Mouse (Mus musculus) forebrain, embryonic 15.5 days (tissue): ENCODE results near the gene Iqcf3. TPM values are rescaled to one million over a fixed set of nuclear protein-coding genes. Genes with fewer than 3 reads are reported as not detected.

ENCODE experiments used
- ATAC-seq: fragments of 200-750 bp; cut with Nextera tagmentation; replicated peaks from 2 replicates; pipeline ENCODE4 v1.8.0; 2017; ENCODE audit warnings: mild to moderate bottlenecking, moderate TSS enrichment, moderate library complexity
- H3K27ac ChIP-seq: fragments of 300-500 bp; sonication (generic); replicated peaks from 2 replicates; pipeline ENCODE4 v1.5.1; 2015; ENCODE audit warnings: mild to moderate bottlenecking, inconsistent platforms
- H3K27me3 ChIP-seq: fragments of 300-500 bp; sonication (generic); 2 replicates; pipeline ENCODE4 v1.6.1; 2015; ENCODE audit warnings: inconsistent platforms
- H3K36me3 ChIP-seq: fragments of 300-500 bp; sonication (generic); 2 replicates; pipeline ENCODE4 v1.6.1; 2015; ENCODE audit warnings: mild to moderate bottlenecking, inconsistent platforms
- H3K4me1 ChIP-seq: fragments of 300-500 bp; sonication (generic); 2 replicates; pipeline ENCODE4 v1.6.1; 2015; ENCODE audit warnings: inconsistent platforms
- H3K4me2 ChIP-seq: fragments of 300-500 bp; sonication (generic); replicated peaks from 2 replicates; pipeline ENCODE4 v1.6.1; 2015; ENCODE audit warnings: mild to moderate bottlenecking, inconsistent platforms
- H3K4me3 ChIP-seq: fragments of 300-500 bp; sonication (generic); 2 replicates; pipeline ENCODE4 v1.5.1; 2015; ENCODE audit warnings: mild to moderate bottlenecking, inconsistent platforms
- H3K9ac ChIP-seq: fragments of 300-500 bp; sonication (generic); replicated peaks from 2 replicates; pipeline ENCODE4 v1.6.1; 2015; ENCODE audit warnings: mild to moderate bottlenecking, inconsistent platforms
- H3K9me3 ChIP-seq: fragments of 300-500 bp; sonication (generic); 2 replicates; pipeline ENCODE4 v1.6.1; 2016; ENCODE audit warnings: inconsistent platforms
- WGBS: fragments of 180-500 bp; shearing (Covaris S2); methylation state at CpG from one replicate; pipeline ENCODE4 v1.1.7; 2015; ENCODE audit warnings: mixed read lengths; 5-methylcytosine and 5-hydroxymethylcytosine counted together
- polyA plus RNA-seq: library from polyadenylated mRNA; unstranded; fragments of >200 nt; fragmentation: Nextera tagmentation; extraction: Ambion mirVana; gene quantifications from 2 replicates; pipeline ENCODE4 v1.2.1, GENCODE M21; 2015

Gene Iqcf3
- polyA plus RNA-seq, 1 experiment from 2014 or later: not detected

DNA sequence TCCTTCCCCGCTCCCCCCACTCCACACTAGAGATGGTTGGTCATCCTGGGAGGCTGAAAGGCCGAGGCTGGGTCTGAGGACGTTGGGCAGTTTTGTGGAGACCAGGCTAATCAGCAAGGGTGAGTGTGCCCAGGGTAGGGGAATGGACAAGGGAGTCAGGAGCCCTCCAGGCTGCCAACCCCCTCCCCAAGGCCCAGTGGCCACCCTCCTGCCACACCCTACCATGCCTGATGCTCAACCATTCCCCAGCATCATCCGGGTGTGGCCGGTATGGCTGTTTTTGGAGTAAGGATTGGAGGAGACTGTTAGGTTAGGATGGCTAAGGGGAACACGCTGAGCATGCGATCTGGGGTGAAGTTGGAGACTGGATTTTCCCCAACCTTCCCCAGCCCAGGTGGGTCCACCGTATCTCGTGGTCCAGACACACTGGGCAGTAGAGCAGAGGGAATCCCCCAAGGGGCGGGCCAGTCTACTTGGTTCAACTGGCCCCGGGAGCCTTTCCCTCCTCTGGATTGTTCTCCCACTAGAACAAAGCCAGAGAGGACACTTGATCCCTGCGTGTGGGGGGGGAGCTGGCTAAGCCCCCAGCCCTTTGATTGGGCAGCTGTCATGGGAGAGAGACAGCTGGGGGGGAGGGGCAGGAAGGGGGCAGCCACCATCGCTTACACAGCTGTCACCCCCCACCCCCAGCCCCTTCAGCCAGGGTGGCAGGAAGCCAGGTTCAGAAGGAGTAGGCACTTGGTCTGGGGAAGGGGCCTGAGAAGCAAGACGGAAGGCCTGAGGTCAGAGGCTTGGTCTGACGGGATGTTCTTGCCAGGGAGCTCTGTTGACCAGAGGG is 104.9 kb downstream of the Iqcf3 start:
- ATAC-seq: no peak
- H3K4me1 ChIP-seq: peaks cover 64% of the 10 kb centered on the region
- peaks cover 14% of the 10 kb centered on the region; the same call in 1 of the 2 replicates for H3K36me3 ChIP-seq
- peak overlapping the region; percentile 88 for H3K9ac ChIP-seq
- H3K27me3 ChIP-seq: no peaks in the 10 kb centered on the region
- H3K9me3 ChIP-seq: no peaks in the 10 kb centered on the region
- WGBS: 22% methylated on average over 15 of the region's 15 CpGs
- peak overlapping the region; percentile 77 for H3K4me3 ChIP-seq
- H3K27ac ChIP-seq: peak overlapping the region; percentile 93
- H3K4me2 ChIP-seq: peak overlapping the region; percentile 96

DNA sequence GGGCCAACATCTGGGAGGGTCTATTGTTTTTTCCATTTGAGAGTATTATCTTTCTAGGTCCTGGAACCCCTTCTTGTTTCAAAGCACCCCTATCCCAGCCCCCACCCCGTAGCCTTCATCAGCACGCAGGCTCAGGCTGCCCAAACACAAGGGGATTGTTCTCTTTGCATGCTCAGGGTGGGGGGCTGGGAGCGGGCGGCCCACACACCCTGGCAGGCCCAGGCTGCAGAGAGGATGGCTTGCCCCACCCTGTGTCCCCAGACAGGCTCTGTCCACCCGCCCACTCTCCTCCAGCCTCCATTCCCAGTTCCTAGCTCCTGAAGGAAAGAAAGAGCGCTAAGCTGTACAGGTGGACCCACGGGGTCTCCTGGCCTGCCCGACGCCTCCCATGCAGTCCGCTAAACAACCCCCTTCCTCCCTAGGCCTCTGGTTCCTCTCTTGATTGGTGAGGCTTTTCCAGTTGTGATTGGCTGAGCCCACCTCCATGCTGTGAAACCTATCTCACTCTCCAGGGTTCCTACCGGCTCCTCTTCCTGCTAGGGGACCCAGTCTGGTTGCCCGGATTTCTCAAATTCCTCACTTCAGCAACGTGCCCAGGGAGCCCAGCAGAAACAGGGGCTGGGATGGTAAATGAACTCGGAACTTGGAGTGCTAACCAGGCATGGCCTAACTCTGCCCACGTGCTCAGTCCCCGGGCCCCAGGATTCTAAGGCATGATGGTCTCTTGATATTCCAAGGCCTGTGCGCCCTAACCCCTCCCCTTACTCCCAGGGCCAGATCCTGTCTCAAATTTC is 106.3 kb downstream of the Iqcf3 start:
- Histone ChIP-seq H3K9ac (peak overlapping the region; percentile 88), H3K27ac (peak overlapping the region; percentile 93), H3K27me3 (no peaks in the 10 kb centered on the region), H3K4me3 (peak overlapping the region; percentile 77), H3K36me3 (0 out of 2 replicates have a peak, but pooled peaks cover 3% of the 10 kb centered on the region), H3K9me3 (no peaks in the 10 kb centered on the region), H3K4me1 (peaks cover 68% of the 10 kb centered on the region), H3K4me2 (peak overlapping the region; percentile 96)
- WGBS: under 1% methylated on average over 17 of the region's 17 CpGs
- peak; percentile 44 for ATAC-seq

DNA sequence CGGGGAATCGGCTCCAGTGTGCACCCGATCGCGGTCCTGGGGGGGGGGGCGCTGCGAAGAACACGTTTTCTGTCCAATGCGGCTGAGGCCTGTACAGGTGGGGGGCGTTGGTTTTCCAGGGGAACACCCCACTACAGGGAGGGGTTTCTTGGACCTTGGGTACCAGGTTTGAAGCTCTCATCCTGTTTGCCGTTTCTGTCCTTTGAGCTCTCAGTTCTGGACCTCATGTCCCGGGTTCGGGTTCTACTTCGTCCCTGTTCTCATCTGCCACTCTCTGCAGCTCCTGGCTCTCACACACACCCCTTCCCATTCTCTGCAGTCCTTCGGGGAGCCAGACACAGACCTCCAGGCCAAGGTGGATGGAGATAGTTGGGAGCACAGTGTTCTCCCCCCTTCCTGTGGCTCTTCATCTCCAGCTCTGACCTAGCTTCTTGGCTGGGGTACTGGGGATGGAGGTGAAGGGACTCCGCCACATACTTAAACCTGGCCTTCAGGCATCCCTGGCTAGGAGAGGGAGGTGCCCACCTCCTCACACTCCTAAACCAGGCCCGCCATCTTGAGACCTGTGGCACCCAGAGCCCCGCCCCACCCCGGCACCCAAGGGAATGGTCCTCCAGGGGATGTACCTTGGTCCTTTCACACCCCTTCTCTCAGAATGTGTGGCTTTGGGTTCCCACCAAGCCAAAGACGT is 107.2 kb downstream of the Iqcf3 start:
- Histone ChIP-seq H3K27me3 (no peaks in the 10 kb centered on the region), H3K9ac (peak overlapping the region; percentile 88), H3K4me1 (peaks cover 61% of the 10 kb centered on the region), H3K9me3 (no peaks in the 10 kb centered on the region), H3K27ac (peak overlapping the region; percentile 93), H3K4me2 (peak overlapping the region; percentile 96), H3K4me3 (peak overlapping the region; percentile 77), H3K36me3 (no peaks in the 10 kb centered on the region)
- under 1% methylated on average over 19 of the region's 20 CpGs for WGBS
- ATAC-seq: peak; percentile 11

DNA sequence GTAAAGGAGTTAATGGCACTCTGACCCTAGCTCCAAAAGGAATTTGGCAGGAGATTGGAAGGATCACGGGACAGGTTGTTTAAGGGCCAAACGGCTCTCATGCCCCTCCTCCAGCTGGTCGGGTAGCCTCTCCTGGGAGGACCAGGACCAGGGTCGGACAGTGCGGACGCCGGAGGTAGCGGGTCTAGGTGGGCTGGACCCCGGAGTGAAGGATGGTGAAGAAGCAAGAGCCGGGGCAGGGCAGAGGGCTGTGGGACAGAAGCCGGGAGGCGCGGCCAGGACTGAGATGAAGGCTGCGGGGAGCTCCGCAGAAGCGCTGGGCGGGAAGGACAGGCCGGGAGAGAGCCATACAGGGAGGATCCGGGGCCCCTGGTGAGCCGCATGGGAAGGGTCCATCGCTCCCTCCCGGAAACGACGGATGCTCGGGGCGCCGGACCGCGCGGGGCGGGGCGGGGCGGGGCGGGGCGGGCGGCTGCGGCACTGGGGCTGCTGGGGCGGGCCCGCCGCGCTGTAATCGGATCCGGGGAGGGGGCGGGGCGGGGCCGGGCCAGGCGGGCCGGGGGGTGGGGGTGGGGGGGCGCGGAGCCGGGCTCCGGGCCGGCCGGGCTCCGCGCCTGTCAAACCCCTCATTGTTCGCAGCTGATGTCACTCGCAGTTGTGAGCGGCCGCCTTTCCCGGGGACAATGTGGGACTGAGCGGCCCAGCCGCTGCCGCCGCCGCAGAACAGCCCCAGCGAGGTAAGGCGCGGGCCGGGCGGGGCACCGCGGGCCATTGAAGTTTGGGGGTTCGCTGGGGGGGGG is 108.0 kb downstream of the Iqcf3 start, which contains the start of gene Pcbp4:
Gene Pcbp4 (plus strand): TSS at position 21 of the 800 bp plus-strand sequence.
- 1% methylated on average over 51 of the region's 74 CpGs for WGBS
- H3K9ac ChIP-seq: peak within 1 kb of the TSS; percentile 88
- H3K4me1 ChIP-seq: peaks cover 63% of the 10 kb centered on the region
- ATAC-seq: peak; percentile 72
- no peaks in the 10 kb centered on the region for H3K27me3 ChIP-seq
- peak within 1 kb of the TSS; percentile 96 for H3K4me2 ChIP-seq
- H3K36me3 ChIP-seq: no peaks in the 10 kb centered on the region
- H3K9me3 ChIP-seq: no peaks in the 10 kb centered on the region
- H3K27ac ChIP-seq: peak within 1 kb of the TSS; percentile 93
- peak within 1 kb of the TSS; percentile 77 for H3K4me3 ChIP-seq

Other genes with a start within 250 kb of the Iqcf3 start
- gene Dusp7, start 193.0 kb downstream of the Iqcf3 start, polyA plus RNA-seq: 9.2 and 10.4 TPM in 2 replicates
- gene Rpl29, start 132.2 kb downstream of the Iqcf3 start, polyA plus RNA-seq: 615 and 643 TPM in 2 replicates
- gene Acy1, start 123.3 kb downstream of the Iqcf3 start, polyA plus RNA-seq: 33.1 and 36.4 TPM in 2 replicates
- gene Abhd14b, start 114.2 kb downstream of the Iqcf3 start, polyA plus RNA-seq: 5.6 and 6.9 TPM in 2 replicates
- 64.8 and 68.5 TPM in 2 replicates for gene Abhd14a, start 114.0 kb downstream of the Iqcf3 start, polyA plus RNA-seq
- gene Pcbp4, start 108.3 kb downstream of the Iqcf3 start, polyA plus RNA-seq: 251 and 266 TPM in 2 replicates
- gene Gpr62, start 95.7 kb downstream of the Iqcf3 start, polyA plus RNA-seq: 0.64 and 0.75 TPM in 2 replicates
- 57.9 and 60.9 TPM in 2 replicates for gene Rrp9, start 85.7 kb downstream of the Iqcf3 start, polyA plus RNA-seq
- gene Parp3, start 84.7 kb downstream of the Iqcf3 start, polyA plus RNA-seq: 0.41 and 0.47 TPM in 2 replicates
- not detected in 2 replicates for gene Iqcf1, start 61.7 kb downstream of the Iqcf3 start, polyA plus RNA-seq
- not detected in 2 replicates for gene Iqcf5, start 47.1 kb downstream of the Iqcf3 start, polyA plus RNA-seq
- gene Iqcf4, start 9.4 kb upstream of the Iqcf3 start, polyA plus RNA-seq: not detected in 2 replicates
- not detected in 2 replicates for gene Iqcf6, start 65.0 kb upstream of the Iqcf3 start, polyA plus RNA-seq
- gene Grm2, start 94.5 kb upstream of the Iqcf3 start, polyA plus RNA-seq: 9.2 and 9.7 TPM in 2 replicates
- 49.0 and 49.3 TPM in 2 replicates for gene Tex264, start 124.3 kb upstream of the Iqcf3 start, polyA plus RNA-seq
- 8.0 and 8.3 TPM in 2 replicates for gene Rad54l2, start 227.6 kb upstream of the Iqcf3 start, polyA plus RNA-seq